Mouse (Mus musculus) spleen, postnatal 36 days (tissue): ENCODE results near the gene Kcna4.

ENCODE experiments used
- DNase-seq, 2 experiments: peaks; one replicate each; pipeline ENCODE4 v3.0.0; 2022; ENCODE audit warnings: low spot score in 2 of 2, mixed read lengths in 1 of 2

Gene Kcna4

DNA sequence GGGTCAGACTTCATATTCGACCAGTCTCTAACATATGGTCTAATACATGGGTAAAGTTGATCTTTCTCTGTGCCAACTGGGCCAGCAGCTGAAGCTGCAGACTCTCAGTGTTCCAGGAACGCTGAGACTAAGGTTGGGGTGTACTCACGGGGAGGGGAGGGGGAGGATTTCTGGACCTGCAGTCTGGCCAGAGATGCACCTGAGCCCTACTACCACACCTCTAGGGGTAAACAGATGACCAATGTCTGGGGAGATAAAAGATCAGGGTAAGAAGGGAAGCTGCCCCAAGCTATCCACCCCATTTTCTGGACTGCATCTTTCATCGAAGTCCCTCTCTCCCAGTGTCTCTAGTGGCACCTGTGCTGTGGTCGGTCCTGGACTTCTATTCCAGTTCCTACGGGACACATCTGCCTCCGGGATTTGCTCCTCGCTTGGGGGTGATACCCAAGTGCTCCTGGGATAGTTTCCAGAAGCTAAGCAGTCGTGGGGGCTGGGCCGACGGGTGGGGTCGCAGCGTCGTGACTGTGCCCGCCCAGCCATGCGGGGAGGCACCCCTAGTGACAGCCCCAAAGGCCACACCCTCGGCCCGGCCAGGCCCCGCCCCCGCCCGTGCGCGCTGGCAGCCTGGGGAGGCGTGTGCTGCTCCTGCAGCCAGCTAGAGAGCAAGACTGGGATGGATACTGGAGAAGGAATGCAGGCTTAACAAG, at the start of gene Kcna4:
Gene Kcna4 (plus strand): TSS at position 650 of the 707 bp plus-strand sequence.
- DNase-seq = no peak

DNA sequence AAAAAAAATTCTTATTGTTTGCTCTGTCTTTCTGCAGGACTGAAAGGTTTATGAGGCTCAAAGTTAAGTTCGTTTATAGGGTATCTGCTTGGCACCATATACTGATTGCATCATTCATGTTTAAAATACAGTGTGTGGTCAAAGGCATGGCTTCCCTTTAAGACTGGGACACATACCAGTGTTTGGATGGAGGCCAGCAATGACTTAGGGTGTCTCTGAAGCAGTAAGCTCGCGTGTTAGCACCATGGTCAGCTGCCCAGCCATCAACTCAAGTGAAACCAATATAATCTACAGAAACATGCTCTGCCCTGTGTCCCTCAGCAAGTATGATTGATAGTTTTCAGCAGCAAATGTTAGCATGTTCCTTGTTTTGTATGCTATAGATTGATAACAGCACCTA, 32.3 kb upstream of the Kcna4 start:
- DNase-seq = no peak

DNA sequence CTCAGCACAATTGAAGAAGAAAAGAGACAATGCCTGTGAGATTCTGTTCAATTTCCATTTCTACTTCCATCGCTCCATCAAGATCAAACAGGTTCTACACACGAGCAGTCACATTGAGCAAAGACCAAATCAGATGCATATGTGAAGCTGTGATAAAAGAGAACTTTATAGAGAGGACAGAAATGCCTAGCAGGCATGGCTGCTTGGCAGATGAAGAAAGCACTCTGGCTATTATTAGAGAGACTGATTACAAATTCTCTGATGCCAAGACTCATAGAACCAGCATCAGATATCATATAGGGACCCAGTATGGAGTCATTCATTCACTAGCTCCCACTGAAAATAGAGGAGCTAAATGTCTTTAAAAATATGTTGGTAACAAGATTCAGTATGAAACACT, 24.2 kb upstream of the Kcna4 start:
- DNase-seq = no peak

DNA sequence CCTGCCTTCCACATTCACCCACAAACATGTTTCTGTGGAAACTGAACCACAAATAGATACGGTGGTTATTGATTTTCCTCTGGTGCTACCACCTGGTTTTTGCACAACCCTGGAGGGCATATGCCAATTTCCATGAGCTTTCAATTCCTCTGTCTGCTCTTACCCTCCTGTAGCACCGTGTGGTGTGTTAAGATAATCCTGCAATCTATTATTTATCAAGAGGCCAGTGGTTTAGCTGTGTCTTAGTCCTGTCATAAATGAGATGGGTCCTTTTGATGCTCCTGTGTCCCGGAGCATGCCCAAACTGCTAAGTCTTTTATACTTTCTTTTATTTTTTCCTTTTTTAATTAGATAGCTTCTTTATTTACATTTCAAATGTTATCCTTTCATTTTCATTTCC, 20.4 kb upstream of the Kcna4 start:
- DNase-seq = no peak

DNA sequence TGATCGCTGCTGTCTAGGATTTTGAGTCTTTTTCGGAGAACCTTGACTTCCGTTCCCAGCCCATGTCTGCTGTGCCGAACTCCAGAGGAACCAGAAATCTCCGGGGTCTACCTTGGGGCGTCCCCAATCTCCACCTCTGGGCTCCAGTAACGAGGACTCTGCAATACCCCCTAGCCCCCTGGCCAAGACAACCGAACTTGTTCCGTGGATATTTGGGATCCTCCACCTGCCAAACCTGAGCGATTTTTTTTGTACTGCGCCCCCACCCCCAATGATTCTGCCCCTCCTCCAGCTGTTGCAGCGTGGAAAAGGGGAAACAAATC, 219 bp downstream of the Kcna4 start:
- DNase-seq = no peak

DNA sequence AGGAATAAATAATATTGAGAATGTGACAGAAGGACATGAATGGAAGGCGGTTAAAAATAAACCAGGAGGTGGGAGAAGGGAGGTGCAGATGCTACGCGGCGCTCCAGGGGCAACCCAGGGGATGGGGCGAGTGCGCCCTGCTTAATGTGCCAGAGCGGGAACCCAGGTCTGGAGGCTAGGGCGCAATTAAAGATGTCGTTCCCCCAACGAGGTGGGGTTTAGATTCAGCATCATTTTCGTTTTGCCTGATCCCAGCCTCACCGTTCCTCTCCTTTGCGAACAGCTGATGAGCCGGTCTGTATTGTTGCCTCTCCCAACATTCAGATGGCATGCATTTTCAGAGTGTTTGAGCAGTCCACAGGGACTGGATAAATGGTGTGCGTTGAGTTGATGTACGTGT, 703 bp downstream of the Kcna4 start:
- no peak for DNase-seq

DNA sequence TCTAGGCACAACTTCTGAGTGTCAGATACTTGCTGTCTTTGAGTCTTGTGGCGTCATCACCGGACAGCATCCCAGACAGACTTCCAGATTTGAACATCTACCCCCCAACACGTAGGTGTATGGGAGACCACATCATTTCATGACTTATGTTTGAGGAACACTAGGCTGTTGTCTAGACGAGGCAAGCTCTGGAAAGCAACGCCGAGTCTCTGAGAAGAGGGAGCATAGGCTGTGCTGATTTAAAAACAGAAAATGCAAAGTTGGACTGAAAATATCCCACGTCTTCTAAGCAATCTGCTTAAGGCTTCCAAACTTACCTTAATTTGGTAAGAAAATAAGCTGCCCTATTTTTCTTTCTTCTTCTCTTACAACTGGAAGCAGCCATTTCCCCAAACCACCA, 4.1 kb downstream of the Kcna4 start:
- no peak for DNase-seq

DNA sequence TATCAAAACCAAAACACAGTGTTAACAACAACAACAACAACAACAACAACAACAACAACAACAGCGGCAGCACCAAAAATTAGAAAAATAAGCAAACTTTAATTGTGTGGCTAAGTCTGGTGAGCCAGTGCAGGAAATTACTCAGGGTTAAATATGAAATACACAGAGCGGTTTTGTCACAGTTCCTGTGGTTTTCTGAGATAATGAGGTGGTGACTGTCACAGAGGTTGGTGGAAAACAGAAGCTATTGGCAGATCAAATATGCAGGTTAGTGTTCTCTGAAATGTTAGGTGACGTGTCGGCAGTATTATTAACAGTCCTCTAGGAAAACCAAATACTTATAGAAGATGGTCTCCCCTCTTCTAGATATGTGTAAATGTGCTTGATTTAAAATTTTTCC, 11.4 kb downstream of the Kcna4 start:
- DNase-seq = no peak

DNA sequence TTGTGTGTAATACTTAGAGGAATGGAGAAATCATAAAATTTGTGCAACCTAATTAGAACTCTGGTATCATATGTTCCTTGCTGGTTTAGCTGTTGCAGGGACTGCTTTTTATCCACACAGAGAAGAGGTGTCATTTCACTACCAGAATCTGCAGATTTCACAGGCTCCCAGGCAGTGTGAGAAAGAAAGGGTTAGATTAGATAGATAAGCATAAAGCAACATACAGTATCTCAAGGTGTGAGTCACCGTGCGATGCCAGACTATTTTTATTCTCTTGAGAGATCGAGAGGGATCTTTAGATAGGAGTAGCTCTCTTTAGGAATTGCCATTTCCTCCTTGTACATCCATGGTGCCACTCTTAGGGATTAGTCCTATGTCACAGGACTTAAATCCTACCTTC, 14.3 kb downstream of the Kcna4 start:
- DNase-seq = no peak

DNA sequence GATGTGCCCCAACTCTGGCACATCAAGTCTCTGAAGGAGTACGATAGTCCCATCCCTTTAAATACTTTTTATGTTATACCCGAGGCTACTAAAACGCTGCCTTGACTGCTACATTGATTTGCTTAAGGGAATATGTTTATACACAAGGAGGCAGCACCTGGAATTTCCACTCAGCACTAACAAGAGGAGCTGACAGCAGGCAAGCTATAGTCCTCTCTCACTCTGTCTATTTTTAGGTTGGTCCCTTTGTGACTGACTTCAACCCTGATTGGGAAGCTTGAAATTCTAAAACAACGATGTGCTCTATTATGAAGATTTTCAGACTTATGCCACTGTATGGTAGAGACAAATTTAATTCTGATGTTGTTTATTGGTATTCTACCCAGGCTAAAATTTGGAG, 15.6 kb downstream of the Kcna4 start:
- no peak for DNase-seq

DNA sequence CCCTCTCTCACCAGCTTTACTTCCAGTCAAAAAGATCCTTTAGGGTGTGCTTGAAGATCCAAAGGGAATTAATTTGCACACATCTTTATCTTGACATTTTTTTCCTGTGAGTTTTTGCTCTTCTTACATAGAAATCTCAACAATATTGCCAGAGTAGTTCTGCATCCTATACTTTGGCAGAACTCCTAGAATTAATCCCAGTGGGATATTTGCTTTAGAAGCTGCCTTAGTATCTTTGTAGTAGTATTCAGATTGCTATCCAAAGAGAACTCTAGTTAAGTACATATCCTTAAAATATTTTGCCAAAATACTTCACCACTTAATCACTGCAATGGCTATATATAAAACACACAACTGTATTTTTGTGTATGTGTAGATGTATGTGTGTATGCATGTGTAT, 28.2 kb downstream of the Kcna4 start:
- DNase-seq = no peak

DNA sequence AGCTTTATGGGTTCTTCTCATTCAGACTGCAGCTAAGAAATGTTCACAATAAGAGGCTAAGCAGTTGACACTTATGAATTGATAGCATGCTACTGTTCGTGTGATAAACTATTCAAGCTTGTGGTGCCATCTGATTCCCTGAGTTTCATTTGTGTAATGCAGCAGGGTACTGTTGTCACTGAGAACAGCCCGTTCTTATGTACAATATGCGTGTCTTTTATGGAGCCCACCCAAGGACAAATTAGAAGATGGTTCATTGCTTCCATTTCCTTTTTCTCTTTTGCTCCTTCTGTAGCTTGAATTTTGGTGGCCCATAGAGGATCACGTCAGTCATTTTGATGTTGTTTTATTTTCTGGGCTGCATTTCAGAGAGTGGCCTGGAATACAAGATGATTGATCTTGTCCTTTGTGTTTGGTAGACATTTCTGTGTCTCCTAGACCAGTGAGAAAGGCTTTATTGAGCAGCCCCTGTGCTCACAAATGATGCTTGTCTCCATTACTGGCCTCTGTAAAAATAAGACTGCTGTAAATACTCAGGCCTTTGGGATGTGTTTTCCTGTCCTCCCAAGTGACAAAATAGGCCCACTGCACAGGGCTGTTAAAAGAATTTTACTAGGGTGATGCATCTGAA, 31.3 kb downstream of the Kcna4 start:
- no peak for DNase-seq

DNA sequence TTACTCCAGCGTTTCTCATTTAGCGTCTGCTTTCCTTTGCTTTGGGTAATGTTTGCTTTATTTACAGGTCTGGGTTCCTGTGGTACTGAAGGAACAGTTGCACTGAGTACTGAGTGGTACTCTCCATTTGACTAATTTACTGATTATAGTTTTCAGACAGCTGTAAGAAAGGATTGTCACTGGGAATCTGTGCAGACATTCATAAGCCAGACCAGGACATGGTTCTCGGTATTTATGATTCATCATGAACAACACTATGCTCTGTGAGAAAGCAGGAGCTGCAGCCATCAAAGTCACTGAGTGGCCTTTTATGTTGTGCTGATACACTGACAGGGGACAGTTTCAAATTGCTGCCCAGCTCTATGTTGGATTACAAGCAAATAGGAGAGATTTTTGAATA, 33.7 kb downstream of the Kcna4 start:
- DNase-seq = no peak

DNA sequence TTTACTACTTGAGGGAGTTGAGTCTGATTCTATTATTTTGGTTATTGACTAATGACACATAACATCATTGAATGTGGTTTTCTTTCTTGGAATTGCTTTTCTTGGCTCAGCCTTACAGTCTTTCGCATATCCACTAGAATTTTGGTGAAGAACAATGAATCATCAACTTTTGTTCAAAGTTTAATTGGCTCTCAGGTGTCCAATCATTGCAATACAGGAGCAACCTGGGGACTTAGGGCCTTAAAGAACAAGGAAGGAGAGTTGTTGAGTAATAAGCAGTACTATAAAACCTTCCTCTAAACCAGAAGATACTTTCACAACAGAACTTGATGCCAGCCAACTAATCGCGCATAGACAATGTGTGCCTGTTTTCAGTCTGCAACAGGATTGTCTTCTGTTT, 36.8 kb downstream of the Kcna4 start:
- no peak for DNase-seq

DNA sequence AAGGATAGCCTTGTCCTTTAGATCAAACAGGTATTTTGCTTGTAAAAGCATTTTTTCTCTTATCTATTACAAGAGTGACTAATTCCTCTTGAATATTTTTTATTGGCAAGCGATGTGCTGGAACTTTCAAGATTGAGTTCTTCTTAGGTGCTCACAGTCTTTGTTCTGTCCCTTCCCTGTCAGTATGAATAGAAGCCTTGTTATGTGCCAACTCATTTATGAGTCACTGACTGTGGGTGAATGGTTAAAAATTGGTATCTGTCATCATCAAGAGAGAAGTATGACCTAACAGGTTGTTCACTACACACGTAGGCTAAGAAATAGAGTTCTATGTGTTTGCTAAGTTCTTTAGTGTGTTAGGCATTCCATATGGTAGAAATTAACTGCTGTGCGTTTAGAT, 50.9 kb downstream of the Kcna4 start:
- no peak for DNase-seq

DNA sequence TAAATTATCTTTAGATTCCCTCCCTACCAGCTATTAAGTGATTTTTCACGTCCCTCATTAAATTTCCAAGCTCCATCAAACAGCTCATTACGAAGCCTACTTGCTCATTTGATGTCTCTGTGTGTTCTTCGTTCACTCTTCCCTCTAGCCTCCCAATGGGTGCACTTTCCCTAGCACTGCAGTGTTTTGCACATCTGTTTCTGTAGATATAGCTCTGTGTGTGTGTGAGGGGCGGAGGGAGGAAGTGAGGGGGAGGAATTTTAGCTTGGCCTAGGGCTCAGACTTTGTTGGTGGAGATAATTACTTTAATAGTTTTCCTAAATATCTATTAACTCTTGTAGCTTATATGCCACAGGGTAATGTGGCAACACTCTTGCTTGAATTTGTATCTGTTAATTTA, 54.4 kb downstream of the Kcna4 start:
- DNase-seq = no peak

DNA sequence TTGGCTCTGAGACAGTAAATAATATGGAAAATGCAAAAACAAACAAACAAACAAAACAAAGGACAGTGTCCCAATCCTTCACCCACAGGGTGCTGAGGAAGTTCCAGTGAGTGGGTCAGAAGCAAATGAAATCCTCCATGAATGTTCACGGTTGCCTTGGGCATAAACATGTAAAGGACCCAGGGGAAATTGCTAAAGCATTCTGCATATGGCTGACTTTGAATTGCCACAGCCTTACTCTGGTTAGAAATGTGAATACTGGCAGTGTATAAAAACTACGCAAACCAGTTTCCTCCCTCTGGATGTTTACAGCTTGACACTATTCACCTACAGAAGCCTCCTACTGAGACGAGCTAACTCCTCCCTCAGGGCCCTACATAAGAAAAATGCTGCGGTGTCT, 54.9 kb downstream of the Kcna4 start:
- DNase-seq = no peak
